Mouse (Mus musculus): ENCODE data around the gene Asf1b.
A peak's percentile ranks its signal among the peaks of the same experiment; 100 is the strongest.
"Not testable (repeated sequence)": the region's sequence is repeated elsewhere in the genome, so short reads cannot be mapped to it uniquely, and the experiment has no call there.

Gene Asf1b

GRCm38 (mm10) chr8:83956789-83957188 lies 1.5 kb downstream of the Asf1b start:
- peak; percentile 65 for DNase-seq (ENCODE audit: extremely low read depth, low read depth)

GRCm38 (mm10) chr8:83964015-83964765 lies 8.9 kb downstream of the Asf1b start:
- DNase-seq (ENCODE audit: extremely low read depth, low read depth), result no peak

GRCm38 (mm10) chr8:83967701-83968100 lies 12.4 kb downstream of the Asf1b start:
- no peak for DNase-seq (ENCODE audit: extremely low read depth, low read depth)

GRCm38 (mm10) chr8:83971121-83971520 lies 15.8 kb downstream of the Asf1b start:
- no peak for DNase-seq (ENCODE audit: extremely low read depth, low read depth)

- no peak for DNase-seq (ENCODE audit: extremely low read depth, low read depth)
These were observed 16.4 kb downstream of the Asf1b start for GRCm38 (mm10) chr8:83971661-83972060.

- peak; percentile 95 for DNase-seq (ENCODE audit: extremely low read depth, low read depth)
These were observed 17.1 kb downstream of the Asf1b start, which contains the start of gene Prkaca for GRCm38 (mm10) chr8:83972150-83973120. Prkaca (plus strand) TSS chr8:83972993.

GRCm38 (mm10) chr8:83973161-83974031 lies 18.1 kb downstream of the Asf1b start:
- DNase-seq (ENCODE audit: extremely low read depth, low read depth), result no peak

- DNase-seq (ENCODE audit: extremely low read depth, low read depth), result no peak
These were observed 19.2 kb downstream of the Asf1b start for GRCm38 (mm10) chr8:83974521-83974920.

- no peak for DNase-seq (ENCODE audit: extremely low read depth, low read depth)
These were observed 20.9 kb downstream of the Asf1b start for GRCm38 (mm10) chr8:83976101-83976630.

GRCm38 (mm10) chr8:83976779-83977350 lies 21.6 kb downstream of the Asf1b start:
- no peak for DNase-seq (ENCODE audit: extremely low read depth, low read depth)

GRCm38 (mm10) chr8:83977646-83978045 lies 22.3 kb downstream of the Asf1b start:
- DNase-seq (ENCODE audit: extremely low read depth, low read depth), result no peak

GRCm38 (mm10) chr8:83978200-83978599 lies 22.9 kb downstream of the Asf1b start:
- no peak for DNase-seq (ENCODE audit: extremely low read depth, low read depth)

GRCm38 (mm10) chr8:83980250-83980649 lies 24.9 kb downstream of the Asf1b start:
- no peak for DNase-seq (ENCODE audit: extremely low read depth, low read depth)

GRCm38 (mm10) chr8:83980845-83981244 lies 25.5 kb downstream of the Asf1b start:
- no peak for DNase-seq (ENCODE audit: extremely low read depth, low read depth)

- DNase-seq (ENCODE audit: extremely low read depth, low read depth), result no peak
These were observed 26.2 kb downstream of the Asf1b start for GRCm38 (mm10) chr8:83981533-83981932.

- DNase-seq (ENCODE audit: extremely low read depth, low read depth), result no peak
These were observed 27.1 kb downstream of the Asf1b start for GRCm38 (mm10) chr8:83982449-83982848.

GRCm38 (mm10) chr8:83983222-83983621 lies 27.9 kb downstream of the Asf1b start:
- DNase-seq (ENCODE audit: extremely low read depth, low read depth), result not testable (repeated sequence)

- peak; percentile 50 for DNase-seq (ENCODE audit: extremely low read depth, low read depth)
These were observed 33.9 kb downstream of the Asf1b start for GRCm38 (mm10) chr8:83989243-83989642.

GRCm38 (mm10) chr8:83990170-83990569 lies 34.9 kb downstream of the Asf1b start:
- no peak for DNase-seq (ENCODE audit: extremely low read depth, low read depth)

GRCm38 (mm10) chr8:83992488-83992887 lies 37.2 kb downstream of the Asf1b start:
- no peak for DNase-seq (ENCODE audit: extremely low read depth, low read depth)

GRCm38 (mm10) chr8:83994030-83994429 lies 38.7 kb downstream of the Asf1b start:
- DNase-seq (ENCODE audit: extremely low read depth, low read depth), result no peak
